Mouse (Mus musculus) kidney, postnatal 36 days (tissue): ENCODE data around the gene Prkg1.
"Not testable (repeated sequence)": the region's sequence is repeated elsewhere in the genome, so short reads cannot be mapped to it uniquely, and the experiment has no call there.

ENCODE experiments used
- DNase-seq, 2 experiments: peaks; one replicate each; pipeline ENCODE4 v3.0.0; 2021 to 2022; ENCODE audit warnings: mixed read lengths in 2 of 2

Gene Prkg1

GRCm38 (mm10) chr19:31283617-31284016, 481.2 kb downstream of the Prkg1 start:
- no peak for DNase-seq

GRCm38 (mm10) chr19:31279797-31280486, 484.9 kb downstream of the Prkg1 start:
- peak; percentile 23 to 49 for DNase-seq

GRCm38 (mm10) chr19:31262438-31262837, 502.4 kb downstream of the Prkg1 start:
- no peak for DNase-seq

GRCm38 (mm10) chr19:31260494-31260893, 504.3 kb downstream of the Prkg1 start:
- no peak for DNase-seq

GRCm38 (mm10) chr19:31255780-31256179, 509.1 kb downstream of the Prkg1 start:
- DNase-seq: no peak

- no peak for DNase-seq
Measured at GRCm38 (mm10) chr19:31232410-31232809, 532.4 kb downstream of the Prkg1 start.

GRCm38 (mm10) chr19:31228385-31228784, 536.4 kb downstream of the Prkg1 start:
- no peak for DNase-seq

- no peak for DNase-seq
Measured at GRCm38 (mm10) chr19:31223457-31223856, 541.4 kb downstream of the Prkg1 start.

- DNase-seq: not testable (repeated sequence)
Measured at GRCm38 (mm10) chr19:31219261-31219660, 545.6 kb downstream of the Prkg1 start.

GRCm38 (mm10) chr19:31210850-31211249, 554.0 kb downstream of the Prkg1 start:
- DNase-seq: no peak

- no peak for DNase-seq
Measured at GRCm38 (mm10) chr19:31210449-31210848, 554.4 kb downstream of the Prkg1 start.

- DNase-seq: no peak
Measured at GRCm38 (mm10) chr19:31199583-31199982, 565.2 kb downstream of the Prkg1 start.

GRCm38 (mm10) chr19:31198461-31198860, 566.4 kb downstream of the Prkg1 start:
- no peak for DNase-seq

- DNase-seq: no peak
Measured at GRCm38 (mm10) chr19:31197076-31197475, 567.8 kb downstream of the Prkg1 start.

GRCm38 (mm10) chr19:31188559-31189218, 576.1 kb downstream of the Prkg1 start:
- DNase-seq: no peak

GRCm38 (mm10) chr19:31180757-31181156, 584.1 kb downstream of the Prkg1 start:
- DNase-seq: no peak

- no peak for DNase-seq
Measured at GRCm38 (mm10) chr19:31177279-31177922, 587.4 kb downstream of the Prkg1 start.

- DNase-seq: no peak
Measured at GRCm38 (mm10) chr19:31170985-31171384, 593.8 kb downstream of the Prkg1 start.

GRCm38 (mm10) chr19:31158944-31159460, 605.8 kb downstream of the Prkg1 start:
- no peak for DNase-seq

GRCm38 (mm10) chr19:31153399-31153798, 611.4 kb downstream of the Prkg1 start:
- no peak for DNase-seq

GRCm38 (mm10) chr19:31149902-31150301, 614.9 kb downstream of the Prkg1 start:
- DNase-seq: no peak

GRCm38 (mm10) chr19:31147457-31147856, 617.4 kb downstream of the Prkg1 start:
- DNase-seq: no peak

GRCm38 (mm10) chr19:31146156-31146555, 618.7 kb downstream of the Prkg1 start:
- no peak for DNase-seq

- no peak for DNase-seq
Measured at GRCm38 (mm10) chr19:31141905-31142304, 622.9 kb downstream of the Prkg1 start.
